Mouse (Mus musculus) G1E (cell line): Measurements from ENCODE around the gene Trim62. TPM values are rescaled to one million over a fixed set of nuclear protein-coding genes. Genes with fewer than 3 reads are reported as not detected.
A peak's percentile ranks its signal among the peaks of the same experiment; 100 is the strongest.
"Not testable (repeated sequence)": the region's sequence is repeated elsewhere in the genome, so short reads cannot be mapped to it uniquely, and the experiment has no call there.

Source experiments
- ATAC-seq: 2 replicates; pipeline ENCODE4 v1.8.0; 2016; ENCODE audit warnings: mild to moderate bottlenecking; ENCODE audit not compliant: insufficient number of reproducible peaks, poor library complexity, low FRiP score, severe bottlenecking; ENCODE audit errors: extremely low read depth
- DNase-seq: peaks from one replicate; pipeline ENCODE4 v3.0.0; 2012; ENCODE audit warnings: low spot score
- H3K27me3 ChIP-seq: 2 replicates; pipeline ENCODE4 v1.6.1; 2012; ENCODE audit warnings: mild to moderate bottlenecking, low read length, inconsistent platforms; ENCODE audit not compliant: insufficient read depth
- H3K36me3 ChIP-seq: replicated peaks from 2 replicates; pipeline ENCODE3; 2012; ENCODE audit warnings: mild to moderate bottlenecking, inconsistent platforms
- H3K4me1 ChIP-seq: 2 replicates; pipeline ENCODE4 v1.6.1; 2012; ENCODE audit warnings: low read depth, low read length, inconsistent platforms, mixed read lengths; ENCODE audit not compliant: insufficient read depth
- H3K4me3 ChIP-seq: 2 replicates; pipeline ENCODE4 v1.5.1; 2012; ENCODE audit warnings: low read depth, mild to moderate bottlenecking, inconsistent platforms, low read length, moderate library complexity, mixed read lengths
- H3K9me3 ChIP-seq: replicated peaks from 2 replicates; pipeline ENCODE4 v1.6.1; 2012; ENCODE audit warnings: inconsistent platforms
- CTCF ChIP-seq: IDR thresholded peaks from 2 replicates; pipeline ENCODE4 v1.5.1; 2012; ENCODE audit warnings: low read depth, low read length, inconsistent platforms, mixed read lengths
- GATA1 ChIP-seq: IDR thresholded peaks from 2 replicates; pipeline ENCODE4 v1.6.1; 2012; ENCODE audit warnings: borderline replicate concordance, low read length, inconsistent platforms, mixed read lengths
- GATA2 ChIP-seq: IDR thresholded peaks from 2 replicates; pipeline ENCODE4 v1.6.1; 2012; ENCODE audit warnings: low read depth, low read length, inconsistent platforms, borderline replicate concordance
- POLR2AphosphoS5 ChIP-seq: IDR thresholded peaks from 2 replicates; pipeline ENCODE4 v1.6.1; 2012; ENCODE audit warnings: low read depth, low read length, inconsistent platforms; ENCODE audit not compliant: insufficient replicate concordance
- TAL1 ChIP-seq: conservative IDR thresholded peaks from 2 replicates; pipeline ENCODE4 v1.6.1; 2012; ENCODE audit warnings: low read depth, low read length, inconsistent platforms, mixed read lengths
- polyA plus RNA-seq: library from polyadenylated mRNA; stranded (reverse); fragments of >175 nt; gene quantifications from 2 replicates; pipeline ENCODE4 v1.2.3, GENCODE M21; 2012
- total RNA-seq, 2 experiments: library from RNA; stranded (forward) in 1 of 2; stranded (reverse) in 1 of 2; fragments of 200-1000 nt in 1 of 2; fragments of >200 nt in 1 of 2; fragmentation: Nextera tagmentation in 1 of 2; gene quantifications; 2 replicates each; pipeline ENCODE4 v1.2.3; 2014 to 2017

Trim62 gene
- total and polyA plus RNA-seq, 3 experiments: 0.16 TPM; not detected in 2

GRCm38 (mm10) chr4:128848961-128849360, 34.4 kb upstream of the Trim62 start:
- no peak for DNase-seq
- H3K27me3 ChIP-seq: peaks cover 15% of the 10 kb centered on the region
- ATAC-seq: no peak
- TF ChIP-seq POLR2AphosphoS5 (no peak), CTCF (no peak), TAL1 (no peak), GATA1 (no peak), GATA2 (no peak)
- no peak overlapping the region for H3K4me3 ChIP-seq
- H3K4me1 ChIP-seq: no peaks in the 10 kb centered on the region
- H3K36me3 ChIP-seq: no peaks in the 10 kb centered on the region
- H3K9me3 ChIP-seq: no peaks in the 10 kb centered on the region

- H3K4me1 ChIP-seq: no peaks in the 10 kb centered on the region
- ATAC-seq: no peak
Measured at GRCm38 (mm10) chr4:128849686-128850085, 33.7 kb upstream of the Trim62 start.

GRCm38 (mm10) chr4:128852266-128852887, 31.0 kb upstream of the Trim62 start:
- Histone ChIP-seq H3K36me3 (no peaks in the 10 kb centered on the region), H3K9me3 (no peaks in the 10 kb centered on the region), H3K4me3 (no peak overlapping the region), H3K27me3 (peaks cover 10% of the 10 kb centered on the region; the same call in 1 of the 2 replicates), H3K4me1 (peaks cover 10% of the 10 kb centered on the region)
- DNase-seq: no peak
- TF ChIP-seq POLR2AphosphoS5 (no peak), GATA1 (no peak), CTCF (no peak), TAL1 (no peak), GATA2 (no peak)
- ATAC-seq: no peak

More at GRCm38 (mm10) chr4:128849686-128850085, 33.7 kb upstream of the Trim62 start:
- H3K27me3 ChIP-seq: peaks cover 15% of the 10 kb centered on the region
- no peak for DNase-seq
- no peak overlapping the region for H3K4me3 ChIP-seq
- no peaks in the 10 kb centered on the region for H3K9me3 ChIP-seq
- no peak for TF ChIP-seq GATA2
- TF ChIP-seq CTCF: no peak
- TF ChIP-seq GATA1: no peak
- no peak for TF ChIP-seq POLR2AphosphoS5
- no peak for TF ChIP-seq TAL1
- H3K36me3 ChIP-seq: no peaks in the 10 kb centered on the region

- H3K36me3 ChIP-seq: no peaks in the 10 kb centered on the region
- ATAC-seq (no peak), DNase-seq (no peak)
- H3K4me1 ChIP-seq: peaks cover 11% of the 10 kb centered on the region
- no peak overlapping the region for H3K4me3 ChIP-seq
- peaks cover 10% of the 10 kb centered on the region; the same call in 1 of the 2 replicates for H3K27me3 ChIP-seq
- TF ChIP-seq GATA2 (no peak), GATA1 (no peak), TAL1 (no peak), CTCF (no peak), POLR2AphosphoS5 (no peak)
- no peaks in the 10 kb centered on the region for H3K9me3 ChIP-seq
Measured at GRCm38 (mm10) chr4:128853117-128853516, 30.3 kb upstream of the Trim62 start.

GRCm38 (mm10) chr4:128855613-128856040, 27.8 kb upstream of the Trim62 start:
- Histone ChIP-seq H3K9me3 (0 out of 2 replicates have a peak, but pooled peaks cover 5% of the 10 kb centered on the region), H3K4me3 (no peak overlapping the region), H3K27me3 (peaks cover 3% of the 10 kb centered on the region; the same call in 1 of the 2 replicates), H3K4me1 (peaks cover 11% of the 10 kb centered on the region), H3K36me3 (no peaks in the 10 kb centered on the region)
- TF ChIP-seq GATA1 (no peak), CTCF (no peak), TAL1 (no peak), GATA2 (no peak), POLR2AphosphoS5 (no peak)
- no peak for ATAC-seq
- no peak for DNase-seq

GRCm38 (mm10) chr4:128857212-128857611, 26.2 kb upstream of the Trim62 start:
- no peak for TF ChIP-seq CTCF
- TF ChIP-seq TAL1: no peak
- no peak for TF ChIP-seq POLR2AphosphoS5
- TF ChIP-seq GATA2: no peak
- TF ChIP-seq GATA1: no peak
- Histone ChIP-seq H3K36me3 (no peaks in the 10 kb centered on the region), H3K9me3 (0 out of 2 replicates have a peak, but pooled peaks cover 5% of the 10 kb centered on the region), H3K4me3 (no peak overlapping the region), H3K27me3 (peaks cover 3% of the 10 kb centered on the region; the same call in 1 of the 2 replicates), H3K4me1 (peaks cover 11% of the 10 kb centered on the region)
- no peak for DNase-seq
- ATAC-seq: no peak

GRCm38 (mm10) chr4:128858226-128858625, 25.2 kb upstream of the Trim62 start:
- H3K27me3 ChIP-seq, H3K36me3 ChIP-seq, ATAC-seq, H3K9me3 ChIP-seq, H3K4me3 ChIP-seq: not testable (repeated sequence)
- peak; percentile 16 for DNase-seq
- H3K4me1 ChIP-seq: peaks cover 11% of the 10 kb centered on the region
